Mouse (Mus musculus) brain, embryonic 18.5 days (tissue): ENCODE data around the gene Slc10a7.
"Not testable (repeated sequence)": the region's sequence is repeated elsewhere in the genome, so short reads cannot be mapped to it uniquely, and the experiment has no call there.

ENCODE experiments used
- DNase-seq: peaks from one replicate; pipeline ENCODE4 v3.0.0-alpha.2; 2012; ENCODE audit warnings: low read depth, low spot score

Gene Slc10a7

GRCm38 (mm10) chr8:78667399-78667798, 158.3 kb downstream of the Slc10a7 start:
- DNase-seq, result no peak

- no peak for DNase-seq
Measured at GRCm38 (mm10) chr8:78668206-78668605, 159.1 kb downstream of the Slc10a7 start.

- DNase-seq, result no peak
Measured at GRCm38 (mm10) chr8:78670241-78670640, 161.1 kb downstream of the Slc10a7 start.

GRCm38 (mm10) chr8:78678541-78679219, 169.5 kb downstream of the Slc10a7 start:
- DNase-seq, result no peak

- no peak for DNase-seq
Measured at GRCm38 (mm10) chr8:78690795-78691194, 181.6 kb downstream of the Slc10a7 start.

GRCm38 (mm10) chr8:78698331-78698741, 189.2 kb downstream of the Slc10a7 start:
- DNase-seq, result no peak

GRCm38 (mm10) chr8:78703068-78703820, 194.1 kb downstream of the Slc10a7 start:
- DNase-seq, result no peak

- DNase-seq, result no peak
Measured at GRCm38 (mm10) chr8:78705980-78706379, 196.8 kb downstream of the Slc10a7 start.

GRCm38 (mm10) chr8:78709948-78710644, 200.9 kb downstream of the Slc10a7 start:
- DNase-seq, result no peak

- no peak for DNase-seq
Measured at GRCm38 (mm10) chr8:78710961-78711360, 201.8 kb downstream of the Slc10a7 start.

- DNase-seq, result no peak
Measured at GRCm38 (mm10) chr8:78714880-78715279, 205.7 kb downstream of the Slc10a7 start.

GRCm38 (mm10) chr8:78716546-78716945, 207.4 kb downstream of the Slc10a7 start:
- no peak for DNase-seq

GRCm38 (mm10) chr8:78717191-78717590, 208.0 kb downstream of the Slc10a7 start:
- DNase-seq, result not testable (repeated sequence)

- no peak for DNase-seq
Measured at GRCm38 (mm10) chr8:78719279-78720040, 210.3 kb downstream of the Slc10a7 start.

- no peak for DNase-seq
Measured at GRCm38 (mm10) chr8:78720041-78720414, 210.9 kb downstream of the Slc10a7 start.

GRCm38 (mm10) chr8:78721576-78721975, 212.4 kb downstream of the Slc10a7 start:
- DNase-seq, result no peak

GRCm38 (mm10) chr8:78722201-78722600, 213.1 kb downstream of the Slc10a7 start:
- no peak for DNase-seq

GRCm38 (mm10) chr8:78724832-78725231, 215.7 kb downstream of the Slc10a7 start:
- no peak for DNase-seq

- no peak for DNase-seq
Measured at GRCm38 (mm10) chr8:78728240-78728639, 219.1 kb downstream of the Slc10a7 start.

GRCm38 (mm10) chr8:78732410-78732809, 223.3 kb downstream of the Slc10a7 start:
- no peak for DNase-seq

GRCm38 (mm10) chr8:78732995-78733512, 223.9 kb downstream of the Slc10a7 start:
- no peak for DNase-seq
